In the genomic region with DNA sequence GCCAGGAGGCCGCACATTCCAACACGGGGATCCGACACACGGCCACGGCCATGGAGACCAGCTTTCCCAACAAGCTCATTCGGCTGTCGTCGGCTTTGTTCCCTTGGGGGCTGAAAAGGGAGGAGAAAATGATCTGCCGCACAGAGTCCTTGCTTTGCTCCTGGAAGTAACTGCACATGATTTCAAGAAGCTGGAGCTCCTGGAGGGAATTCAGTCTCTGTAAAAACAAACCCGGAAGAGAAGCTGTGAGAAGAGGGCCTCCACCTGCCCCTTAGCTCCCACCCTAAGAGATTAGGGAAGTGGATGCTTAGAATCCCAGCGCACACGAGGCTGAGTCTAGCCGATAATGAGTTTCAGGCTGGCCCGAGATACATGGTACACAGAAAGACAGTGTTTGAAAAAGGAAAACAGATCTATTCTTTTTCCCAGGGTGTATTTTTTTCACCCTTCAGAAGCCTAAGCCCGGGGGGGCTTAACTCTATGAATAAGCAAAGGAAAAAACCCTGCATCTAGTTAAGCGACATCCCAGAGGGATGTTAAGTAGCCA, we compare ENCODE assay signal across 8 mouse cellular contexts. TPM values are rescaled to one million over a fixed set of nuclear protein-coding genes. Genes with fewer than 3 reads are reported as not detected.
DNase-seq lines count a peak whose midpoint lies in the region; ATAC-seq lines count a peak whose summit lies in the region.

No protein-coding gene starts in this region.

- no peaks in the 10 kb centered on the region for H3K9me3 ChIP-seq in kidney, embryonic 14.5 days (ENCODE audit: control insufficient read depth, low read length)
- no peaks in the 10 kb centered on the region for H3K9me3 ChIP-seq in hindbrain, embryonic 13.5 days
- no peaks in the 10 kb centered on the region for H3K9me3 ChIP-seq in midbrain, embryonic 13.5 days

- H3K4me2 ChIP-seq in kidney, embryonic 14.5 days (replicated peaks; ENCODE audit: low read depth, low read length) = peak overlapping the region; percentile 88
- H3K4me2 ChIP-seq in hindbrain, embryonic 13.5 days = peak overlapping the region; percentile 86
- peak overlapping the region; percentile 93 for H3K4me2 ChIP-seq in midbrain, embryonic 13.5 days (replicated peaks)

- no peak for ATAC-seq in kidney, embryonic 14.5 days (ENCODE audit: low FRiP score, low TSS enrichment)
- no peak for ATAC-seq in hindbrain, embryonic 13.5 days (ENCODE audit: low FRiP score)
- peak; percentile 38 for ATAC-seq in midbrain, embryonic 13.5 days

- 4% methylated on average over 16 of the region's 16 CpGs for WGBS in kidney, embryonic 14.5 days
- WGBS in hindbrain, embryonic 13.5 days = 1% methylated on average over 16 of the region's 16 CpGs
- under 1% methylated on average over 16 of the region's 16 CpGs for WGBS in midbrain, embryonic 13.5 days

- H3K4me1 ChIP-seq in kidney, embryonic 14.5 days (ENCODE audit: control insufficient read depth, insufficient read depth, low read length) = peaks cover 15% of the 10 kb centered on the region
- no peaks in the 10 kb centered on the region; the same call in 1 of the 2 replicates for H3K4me1 ChIP-seq in brown adipose tissue, adult 24 weeks (ENCODE audit: control insufficient read depth, insufficient read depth, insufficient read length, low read length)
- H3K4me1 ChIP-seq in hindbrain, embryonic 13.5 days (replicated peaks) = peaks cover 45% of the 10 kb centered on the region
- peaks cover 42% of the 10 kb centered on the region for H3K4me1 ChIP-seq in midbrain, embryonic 13.5 days (replicated peaks)

- H3K27me3 ChIP-seq in kidney, embryonic 14.5 days (ENCODE audit: control insufficient read depth, insufficient read depth, low read length) = no peaks in the 10 kb centered on the region
- no peaks in the 10 kb centered on the region for H3K27me3 ChIP-seq in hindbrain, embryonic 13.5 days
- H3K27me3 ChIP-seq in midbrain, embryonic 13.5 days = no peaks in the 10 kb centered on the region

- H3K4me3 ChIP-seq in kidney, embryonic 14.5 days (ENCODE audit: low read length) = peak overlapping the region; percentile 87
- H3K4me3 ChIP-seq in brown adipose tissue, adult 24 weeks (ENCODE audit: insufficient read depth, low read depth, low read length) = peak overlapping the region; percentile 93
- H3K4me3 ChIP-seq in hindbrain, embryonic 13.5 days = peak overlapping the region; percentile 86
- peak overlapping the region; percentile 91 for H3K4me3 ChIP-seq in midbrain, embryonic 13.5 days (replicated peaks)

- peak overlapping the region; percentile 90; the same call in 1 of the 2 replicates for H3K27ac ChIP-seq in kidney, embryonic 14.5 days (ENCODE audit: low read depth, low read length)
- H3K27ac ChIP-seq in brown adipose tissue, adult 24 weeks (replicated peaks; ENCODE audit: low read depth, low read length) = no peak overlapping the region
- H3K27ac ChIP-seq in hindbrain, embryonic 13.5 days = peak overlapping the region; percentile 98
- H3K27ac ChIP-seq in midbrain, embryonic 13.5 days = peak overlapping the region; percentile 98

- H3K9ac ChIP-seq in kidney, embryonic 14.5 days (ENCODE audit: low read depth, low read length) = peak overlapping the region; percentile 97
- peak overlapping the region; percentile 95 for H3K9ac ChIP-seq in hindbrain, embryonic 13.5 days
- peak overlapping the region; percentile 98 for H3K9ac ChIP-seq in midbrain, embryonic 13.5 days (replicated peaks)

- H3K36me3 ChIP-seq in kidney, embryonic 14.5 days (ENCODE audit: control insufficient read depth, insufficient read depth, low read length) = peaks cover 65% of the 10 kb centered on the region
- peaks cover 71% of the 10 kb centered on the region for H3K36me3 ChIP-seq in hindbrain, embryonic 13.5 days
- H3K36me3 ChIP-seq in midbrain, embryonic 13.5 days = peaks cover 74% of the 10 kb centered on the region

- no peak for DNase-seq in kidney, postnatal 10 days
- no peak for DNase-seq in ovary, postnatal 36 days (ENCODE audit: low spot score)
- DNase-seq in urinary bladder, adult 2 months (ENCODE audit: low spot score) = no peak
- DNase-seq in gastrocnemius, adult 18-20 months (ENCODE audit: low spot score) = no peak

RNA-seq across cellular contexts. Expression of a gene that starts 0.9 kb away (rescaled TPM):
- polyA plus RNA-seq in kidney, embryonic 14.5 days (2014; fragmentation: Nextera tagmentation; extraction: Ambion mirVana) = 34.5 and 39.9 TPM in 2 replicates
- polyA plus RNA-seq in brown adipose tissue, adult 24 weeks (2012; ENCODE audit: insufficient read depth, insufficient read length, missing spikeins) = 11.5 and 14.1 TPM in 2 replicates
- 34.8 and 36.2 TPM in 2 replicates for polyA plus RNA-seq in hindbrain, embryonic 13.5 days (2015; fragmentation: Nextera tagmentation; extraction: Ambion mirVana)
- polyA plus RNA-seq in midbrain, embryonic 13.5 days (2015; fragmentation: Nextera tagmentation; extraction: Ambion mirVana) = 38.5 and 43.4 TPM in 2 replicates
- 8.4 and 10.6 TPM in 2 replicates for polyA plus RNA-seq in urinary bladder, adult 2 months (2012; rRNA removed)
- total RNA-seq in gastrocnemius, adult 18-20 months (2021) = 10 to 100 TPM; 10.5 to 12.6 TPM

RNA-seq across cellular contexts. Expression of a gene that starts 14.8 kb away (rescaled TPM):
- polyA plus RNA-seq in kidney, embryonic 14.5 days (2014; fragmentation: Nextera tagmentation; extraction: Ambion mirVana) = 63.4 and 86.2 TPM in 2 replicates
- polyA plus RNA-seq in brown adipose tissue, adult 24 weeks (2012; ENCODE audit: insufficient read depth, insufficient read length, missing spikeins) = 39.0 and 39.8 TPM in 2 replicates
- polyA plus RNA-seq in hindbrain, embryonic 13.5 days (2015; fragmentation: Nextera tagmentation; extraction: Ambion mirVana) = 75.4 and 82.7 TPM in 2 replicates
- 77.1 and 83.8 TPM in 2 replicates for polyA plus RNA-seq in midbrain, embryonic 13.5 days (2015; fragmentation: Nextera tagmentation; extraction: Ambion mirVana)
- polyA plus RNA-seq in urinary bladder, adult 2 months (2012; rRNA removed) = 55.0 and 65.8 TPM in 2 replicates
- total RNA-seq in gastrocnemius, adult 18-20 months (2021) = 10 to 100 TPM; 34.7 to 38.1 TPM

RNA-seq across cellular contexts. Expression of a gene that starts 20.8 kb away (rescaled TPM):
- polyA plus RNA-seq in kidney, embryonic 14.5 days (2014; fragmentation: Nextera tagmentation; extraction: Ambion mirVana) = 0.06 and 0.08 TPM in 2 replicates
- not detected in 2 replicates for polyA plus RNA-seq in brown adipose tissue, adult 24 weeks (2012; ENCODE audit: insufficient read depth, insufficient read length, missing spikeins)
- polyA plus RNA-seq in hindbrain, embryonic 13.5 days (2015; fragmentation: Nextera tagmentation; extraction: Ambion mirVana) = 0.18 TPM in 1 of 2 replicates, not detected in the other
- polyA plus RNA-seq in midbrain, embryonic 13.5 days (2015; fragmentation: Nextera tagmentation; extraction: Ambion mirVana) = 0.05 and 0.06 TPM in 2 replicates
- 0.43 and 0.49 TPM in 2 replicates for polyA plus RNA-seq in urinary bladder, adult 2 months (2012; rRNA removed)
- not detected for total RNA-seq in gastrocnemius, adult 18-20 months (2021)

RNA-seq across cellular contexts. Expression of a gene that starts 42.9 kb away (rescaled TPM):
- 0.06 and 0.20 TPM in 2 replicates for polyA plus RNA-seq in kidney, embryonic 14.5 days (2014; fragmentation: Nextera tagmentation; extraction: Ambion mirVana)
- not detected in 2 replicates for polyA plus RNA-seq in brown adipose tissue, adult 24 weeks (2012; ENCODE audit: insufficient read depth, insufficient read length, missing spikeins)
- 0.45 and 0.47 TPM in 2 replicates for polyA plus RNA-seq in hindbrain, embryonic 13.5 days (2015; fragmentation: Nextera tagmentation; extraction: Ambion mirVana)
- 0.19 and 0.36 TPM in 2 replicates for polyA plus RNA-seq in midbrain, embryonic 13.5 days (2015; fragmentation: Nextera tagmentation; extraction: Ambion mirVana)
- 0.44 and 0.46 TPM in 2 replicates for polyA plus RNA-seq in urinary bladder, adult 2 months (2012; rRNA removed)
- total RNA-seq in gastrocnemius, adult 18-20 months (2021) = not detected

RNA-seq across cellular contexts. Expression of a gene that starts 44.4 kb away (rescaled TPM):
- polyA plus RNA-seq in kidney, embryonic 14.5 days (2014; fragmentation: Nextera tagmentation; extraction: Ambion mirVana) = 2.2 and 2.5 TPM in 2 replicates
- polyA plus RNA-seq in brown adipose tissue, adult 24 weeks (2012; ENCODE audit: insufficient read depth, insufficient read length, missing spikeins) = 1.5 and 1.6 TPM in 2 replicates
- 9.0 and 9.4 TPM in 2 replicates for polyA plus RNA-seq in hindbrain, embryonic 13.5 days (2015; fragmentation: Nextera tagmentation; extraction: Ambion mirVana)
- 8.2 and 12.1 TPM in 2 replicates for polyA plus RNA-seq in midbrain, embryonic 13.5 days (2015; fragmentation: Nextera tagmentation; extraction: Ambion mirVana)
- polyA plus RNA-seq in urinary bladder, adult 2 months (2012; rRNA removed) = 3.2 and 5.9 TPM in 2 replicates
- total RNA-seq in gastrocnemius, adult 18-20 months (2021) = 1 to 10 TPM; 3.0 to 4.6 TPM
